Mouse (Mus musculus) 416B (cell line): ENCODE measurements around the gene Bcl2a1a.
"Not testable (repeated sequence)": the region's sequence is repeated elsewhere in the genome, so short reads cannot be mapped to it uniquely, and the experiment has no call there.

Experiments
- DNase-seq: peaks from one replicate; pipeline ENCODE4 v3.0.0; 2011; ENCODE audit warnings: low read depth

The Bcl2a1a gene

DNA sequence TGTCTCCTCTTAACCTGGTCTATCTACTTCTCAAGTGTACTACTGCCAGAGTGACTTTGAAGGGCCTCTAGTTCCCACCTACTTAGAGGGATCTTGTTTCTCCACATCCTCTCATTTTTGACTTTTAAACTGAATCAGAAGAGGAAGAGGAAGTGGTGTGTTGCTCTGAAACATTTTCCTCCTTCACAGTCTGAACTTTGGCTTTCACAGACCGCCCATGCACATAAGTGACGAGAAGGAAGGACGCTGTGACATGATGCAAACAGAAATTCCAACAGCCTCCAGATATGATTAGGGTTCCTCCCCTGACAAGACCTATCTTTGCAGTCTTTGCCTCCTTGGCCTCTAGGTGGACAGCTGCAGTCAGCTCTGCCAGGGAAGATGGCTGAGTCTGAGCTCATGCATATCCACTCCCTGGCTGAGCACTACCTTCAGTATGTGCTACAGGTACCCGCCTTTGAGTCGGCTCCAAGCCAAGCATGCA lies at the start of gene Bcl2a1a:
TSS of gene Bcl2a1a (plus strand) at position 231 of the 484 bp plus-strand sequence.
- not testable (repeated sequence) for DNase-seq

DNA sequence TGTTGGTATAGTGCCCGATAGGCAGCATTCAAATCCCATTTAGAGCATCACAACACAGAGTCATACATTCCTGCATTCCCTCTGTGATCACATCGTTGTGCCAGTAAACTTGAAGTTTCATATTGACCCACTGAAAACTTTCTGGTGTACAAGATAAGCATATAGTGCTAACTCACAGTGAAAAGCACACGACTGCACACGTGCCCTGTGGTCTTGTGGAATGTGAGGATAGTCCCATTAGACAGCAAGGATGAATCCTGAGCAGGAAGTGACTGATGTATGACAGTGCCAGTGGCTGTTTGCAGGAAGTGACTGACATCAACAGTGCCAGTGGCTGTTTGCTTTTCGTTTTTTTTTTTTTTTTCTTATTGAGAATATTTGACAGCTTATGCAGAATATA lies 40.1 kb upstream of the Bcl2a1a start:
- DNase-seq = peak; percentile 0

DNA sequence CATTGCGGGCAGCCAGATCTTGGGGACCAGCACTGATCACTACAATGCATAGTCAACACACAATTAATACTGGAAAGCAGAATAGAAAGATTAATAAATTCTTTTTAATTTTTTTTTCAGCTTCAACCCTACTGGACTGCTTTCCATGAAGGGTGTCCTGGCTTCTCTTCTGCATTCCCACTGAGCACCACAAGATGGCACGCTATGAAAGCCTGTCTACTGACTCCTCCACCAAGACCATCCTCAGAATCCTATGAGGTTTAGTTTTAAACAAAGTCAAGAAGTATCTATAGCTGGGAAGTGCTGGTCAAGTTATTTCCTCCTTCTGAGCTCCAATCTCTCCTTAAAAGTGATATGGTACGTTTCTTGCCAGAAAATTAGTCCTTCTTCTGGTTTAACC lies 18.4 kb upstream of the Bcl2a1a start:
- not testable (repeated sequence) for DNase-seq

- DNase-seq = not testable (repeated sequence)
Observed at GRCm38 (mm10) chr9:88951466-88951865, 5.2 kb upstream of the Bcl2a1a start.

DNA sequence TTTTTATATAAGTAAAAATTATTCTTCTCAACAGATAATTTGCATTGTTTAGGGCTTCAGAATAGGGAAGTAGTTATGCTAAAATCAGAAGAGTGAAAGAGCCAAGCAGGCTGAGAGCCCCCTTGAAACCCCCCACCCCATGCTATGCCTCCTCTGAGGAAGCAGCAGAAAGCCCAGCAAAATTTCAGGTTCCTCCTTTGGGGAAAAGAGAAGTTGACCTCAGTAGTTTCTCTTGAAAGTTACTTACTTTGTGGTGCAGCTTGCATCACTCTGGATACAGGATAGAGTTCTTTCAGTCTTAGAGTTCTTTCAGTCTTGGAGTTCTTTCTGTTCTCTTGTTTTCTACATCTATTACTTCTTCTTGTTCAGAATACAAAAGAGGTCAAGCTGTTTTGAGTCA lies 3.5 kb upstream of the Bcl2a1a start:
- not testable (repeated sequence) for DNase-seq

- not testable (repeated sequence) for DNase-seq
Observed at GRCm38 (mm10) chr9:88955224-88955623, 1.5 kb upstream of the Bcl2a1a start.

DNA sequence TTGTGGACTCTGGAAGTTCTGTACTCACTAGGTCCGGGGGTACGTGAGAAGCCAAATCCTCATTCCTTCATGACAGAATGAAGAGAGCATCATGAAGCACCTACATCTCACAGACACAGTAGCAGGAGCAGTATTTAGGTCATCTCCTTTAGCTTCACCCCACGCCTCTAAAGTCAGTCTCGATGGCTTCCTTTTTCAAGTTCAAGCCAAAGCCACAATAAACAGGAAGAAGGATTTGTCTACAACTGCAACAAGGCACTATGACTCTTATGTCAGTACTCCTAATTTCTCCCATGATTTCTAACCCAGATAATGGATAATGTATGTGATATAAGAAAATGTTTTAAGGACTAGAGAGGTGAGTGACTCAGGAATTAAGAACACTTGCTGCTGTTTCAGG lies 665 bp upstream of the Bcl2a1a start:
- not testable (repeated sequence) for DNase-seq

DNA sequence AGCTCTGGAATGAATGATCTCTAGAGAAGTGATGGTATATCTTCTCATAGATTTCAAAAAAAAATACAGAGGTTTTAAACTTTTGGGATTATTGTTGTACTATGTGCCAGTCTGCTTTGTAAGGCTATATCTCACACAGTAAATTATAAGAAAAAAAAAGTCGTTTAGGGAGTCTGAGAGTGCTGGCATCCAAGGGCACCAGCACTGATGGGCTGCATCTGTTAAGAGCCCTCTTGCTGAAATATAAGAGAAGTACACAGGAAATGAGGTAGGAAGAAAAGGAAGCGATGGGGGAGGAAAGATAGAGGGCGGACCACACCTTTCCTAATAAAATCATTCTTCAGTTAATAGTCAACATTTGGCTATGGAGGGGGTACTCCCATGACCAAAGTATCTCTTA lies 2.2 kb downstream of the Bcl2a1a start:
- DNase-seq = no peak

- DNase-seq = not testable (repeated sequence)
Observed at GRCm38 (mm10) chr9:88959981-88960380, 3.3 kb downstream of the Bcl2a1a start.

DNA sequence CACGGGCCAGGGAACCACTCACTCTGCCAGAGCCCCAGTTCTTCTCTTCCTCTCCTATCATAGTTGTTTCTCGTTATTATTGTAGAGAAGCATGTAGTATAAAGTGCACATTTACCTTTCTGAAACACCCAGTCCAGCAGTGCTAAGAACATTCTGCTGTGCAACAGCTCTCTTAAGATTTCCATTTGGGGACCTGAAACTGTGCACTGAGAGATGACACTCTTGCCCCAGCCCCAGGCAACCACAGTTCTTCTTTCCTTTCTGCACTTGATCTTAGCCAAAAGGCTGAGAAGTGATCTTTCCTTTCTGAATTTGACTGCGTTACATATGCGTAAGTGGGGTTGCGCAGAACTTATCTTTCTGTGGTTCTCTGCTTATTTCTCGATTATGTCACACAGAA lies 9.8 kb downstream of the Bcl2a1a start:
- not testable (repeated sequence) for DNase-seq

GRCm38 (mm10) chr9:88969502-88969901 lies 12.8 kb downstream of the Bcl2a1a start:
- DNase-seq = not testable (repeated sequence)

DNA sequence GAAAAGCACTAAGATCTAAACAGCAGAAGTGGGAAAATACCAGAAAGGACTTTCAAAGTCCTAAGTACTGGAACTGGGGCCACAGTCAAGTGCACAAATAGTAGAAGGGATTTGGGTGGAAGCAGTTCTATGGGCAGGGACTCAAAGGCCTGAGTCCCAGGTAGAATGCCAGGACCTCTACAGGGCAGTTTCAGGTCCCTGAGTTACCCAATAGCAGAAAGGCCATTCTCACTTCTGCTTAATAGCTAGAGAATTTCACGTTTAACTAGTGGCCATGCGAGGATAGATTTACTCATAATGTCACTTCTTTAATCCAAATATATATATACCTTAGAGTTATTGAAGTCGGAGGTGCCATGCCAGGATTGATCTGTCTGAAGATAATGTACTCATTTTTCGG lies 20.2 kb downstream of the Bcl2a1a start:
- not testable (repeated sequence) for DNase-seq

GRCm38 (mm10) chr9:88979781-88980180 lies 23.1 kb downstream of the Bcl2a1a start:
- not testable (repeated sequence) for DNase-seq

- DNase-seq = not testable (repeated sequence)
Observed at GRCm38 (mm10) chr9:89001541-89001940, 44.8 kb downstream of the Bcl2a1a start.
